Mouse (Mus musculus) CH12.LX (cell line): ENCODE data around the gene Ppa2. TPM values are rescaled to one million over a fixed set of nuclear protein-coding genes. Genes with fewer than 3 reads are reported as not detected.
A peak's percentile ranks its signal among the peaks of the same experiment; 100 is the strongest.

Experiments used
- DNase-seq: peaks from one replicate; pipeline ENCODE4 v3.0.0-alpha.2; 2013; ENCODE audit errors: extremely low read depth
- H3K27ac ChIP-seq: 2 replicates; pipeline ENCODE4 v1.5.1; 2012; ENCODE audit warnings: low read depth, mild to moderate bottlenecking, control low read depth, moderate library complexity; ENCODE audit not compliant: insufficient read depth
- H3K27me3 ChIP-seq: replicated peaks from 2 replicates; pipeline ENCODE3; 2012; ENCODE audit warnings: inconsistent platforms
- H3K36me3 ChIP-seq, 2 experiments: replicated peaks in 1 of 2; 2 replicates each; pipeline versions ENCODE3 to v1.6.1; 2012; ENCODE audit warnings: inconsistent platforms in 1 of 2, low read length in 1 of 2, mild to moderate bottlenecking in 1 of 2, mixed read lengths in 1 of 2, moderate library complexity in 1 of 2; ENCODE audit not compliant: control insufficient read depth in 1 of 2, insufficient read depth in 1 of 2
- H3K4me1 ChIP-seq, 2 experiments: 2 replicates each; pipeline ENCODE4 v1.6.1; 2012; ENCODE audit warnings: inconsistent platforms in 1 of 2, moderate library complexity in 1 of 2; ENCODE audit not compliant: insufficient read depth in 2 of 2, control insufficient read depth in 1 of 2
- H3K4me2 ChIP-seq: 2 replicates; pipeline ENCODE4 v1.6.1; 2012; ENCODE audit warnings: low read depth, mild to moderate bottlenecking, control low read depth; ENCODE audit not compliant: poor library complexity, insufficient read depth, severe bottlenecking
- H3K4me3 ChIP-seq, 3 experiments: fragments of 150-350 bp in 1 of 3; sonication (generic) in 1 of 3; replicated peaks in 1 of 3; 2 replicates each; pipeline versions ENCODE3 to v1.5.1; 2011 to 2012; ENCODE audit warnings: low read depth in 2 of 3, low read length in 2 of 3, mild to moderate bottlenecking in 2 of 3, moderate library complexity in 2 of 3, control low read depth in 1 of 3, improper control_type of control experiment in 1 of 3, inconsistent platforms in 1 of 3, mixed read lengths in 1 of 3; ENCODE audit not compliant: poor library complexity in 1 of 3
- H3K79me2 ChIP-seq: replicated peaks from 2 replicates; pipeline ENCODE4 v1.6.1; 2012; ENCODE audit warnings: mild to moderate bottlenecking, moderate library complexity; ENCODE audit not compliant: control insufficient read depth, poor library complexity, insufficient read depth, severe bottlenecking; ENCODE audit errors: extremely low read depth
- H3K9ac ChIP-seq: 2 replicates; pipeline ENCODE4 v1.6.1; 2012; ENCODE audit warnings: low read depth, mild to moderate bottlenecking, control low read depth, moderate library complexity; ENCODE audit not compliant: insufficient read depth
- H3K9me3 ChIP-seq: replicated peaks from 2 replicates; pipeline ENCODE3; 2012; ENCODE audit warnings: low read length, inconsistent platforms, mixed read lengths
- BHLHE40 ChIP-seq: IDR thresholded peaks from 2 replicates; pipeline ENCODE4 v1.6.1; 2011; ENCODE audit warnings: mild to moderate bottlenecking, low read depth, low read length, improper control_type of control experiment
- CTCF ChIP-seq, 2 experiments: IDR thresholded peaks in 1 of 2; conservative IDR thresholded peaks in 1 of 2; 2 replicates each; pipeline ENCODE4 v1.5.1; 2011 to 2012; ENCODE audit warnings: low read depth in 2 of 2, low read length in 2 of 2, improper control_type of control experiment in 1 of 2, inconsistent platforms in 1 of 2, mild to moderate bottlenecking in 1 of 2, moderate library complexity in 1 of 2
- GABPA ChIP-seq: IDR thresholded peaks from 2 replicates; pipeline ENCODE4 v1.6.1; 2012; ENCODE audit warnings: low read depth, low read length, improper control_type of control experiment, inconsistent platforms; ENCODE audit not compliant: insufficient replicate concordance
- HCFC1 ChIP-seq: IDR thresholded peaks from 2 replicates; pipeline ENCODE4 v1.6.1; 2012; ENCODE audit warnings: low read depth, mild to moderate bottlenecking, inconsistent platforms, low read length, improper control_type of control experiment
- IRF4 ChIP-seq: IDR thresholded peaks from 2 replicates; pipeline ENCODE4 v1.6.1; 2014; ENCODE audit warnings: low read depth, mild to moderate bottlenecking, inconsistent platforms, low read length, improper control_type of control experiment
- JUN ChIP-seq: IDR thresholded peaks from 2 replicates; pipeline ENCODE4 v1.6.1; 2011; ENCODE audit warnings: low read depth, mild to moderate bottlenecking, low read length, improper control_type of control experiment, moderate library complexity; ENCODE audit not compliant: insufficient read depth
- KAT2A ChIP-seq: IDR thresholded peaks from 2 replicates; pipeline ENCODE4 v1.6.1; 2012; ENCODE audit warnings: low read length, improper control_type of control experiment, inconsistent platforms; ENCODE audit not compliant: insufficient replicate concordance
- MAFK ChIP-seq: IDR thresholded peaks from 2 replicates; pipeline ENCODE4 v1.6.1; 2011; ENCODE audit warnings: low read length, improper control_type of control experiment; ENCODE audit not compliant: insufficient replicate concordance
- MAZ ChIP-seq: IDR thresholded peaks from 2 replicates; pipeline ENCODE4 v1.6.1; 2012; ENCODE audit warnings: low read depth, mild to moderate bottlenecking, inconsistent platforms, low read length, improper control_type of control experiment, moderate library complexity
- MEF2A ChIP-seq: IDR thresholded peaks from 2 replicates; pipeline ENCODE4 v1.6.1; 2014; ENCODE audit warnings: low read depth, mild to moderate bottlenecking, inconsistent platforms, low read length, improper control_type of control experiment, borderline replicate concordance
- MXI1 ChIP-seq: IDR thresholded peaks from 2 replicates; pipeline ENCODE4 v1.6.1; 2011; ENCODE audit warnings: mild to moderate bottlenecking, low read depth, low read length, improper control_type of control experiment
- MYC ChIP-seq: IDR thresholded peaks from 2 replicates; pipeline ENCODE4 v1.6.1; 2011; ENCODE audit warnings: low read depth, mild to moderate bottlenecking, improper control_type of control experiment, low read length
- NELFE ChIP-seq: IDR thresholded peaks from 2 replicates; pipeline ENCODE4 v1.6.1; 2011; ENCODE audit warnings: low read depth, low read length, improper control_type of control experiment
- NRF1 ChIP-seq: IDR thresholded peaks from 2 replicates; pipeline ENCODE4 v1.6.1; 2014; ENCODE audit warnings: low read depth, mild to moderate bottlenecking, inconsistent platforms, low read length, improper control_type of control experiment, moderate library complexity
- PAX5 ChIP-seq: IDR thresholded peaks from 2 replicates; pipeline ENCODE4 v1.6.1; 2012; ENCODE audit warnings: low read length, inconsistent platforms, mixed read lengths
- POLR2AphosphoS2 ChIP-seq: IDR thresholded peaks from 2 replicates; pipeline ENCODE4 v1.6.1; 2011; ENCODE audit warnings: low read depth, low read length, improper control_type of control experiment
- RAD21 ChIP-seq: IDR thresholded peaks from 2 replicates; pipeline ENCODE4 v1.6.1; 2011; ENCODE audit warnings: low read depth, mild to moderate bottlenecking, low read length, improper control_type of control experiment, moderate library complexity
- SIN3A ChIP-seq: IDR thresholded peaks from 2 replicates; pipeline ENCODE4 v1.6.1; 2012; ENCODE audit warnings: low read length, improper control_type of control experiment, inconsistent platforms
- SMC3 ChIP-seq: IDR thresholded peaks from 2 replicates; pipeline ENCODE4 v1.6.1; 2011; ENCODE audit warnings: low read depth, low read length, improper control_type of control experiment
- USF1 ChIP-seq: IDR thresholded peaks from 2 replicates; pipeline ENCODE4 v1.6.1; 2014; ENCODE audit warnings: low read depth, mild to moderate bottlenecking, inconsistent platforms, low read length, improper control_type of control experiment
- ZMIZ1 ChIP-seq: IDR thresholded peaks from 2 replicates; pipeline ENCODE4 v1.6.1; 2012; ENCODE audit warnings: low read depth, mild to moderate bottlenecking, inconsistent platforms, low read length, improper control_type of control experiment
- ZNF384 ChIP-seq: IDR thresholded peaks from 2 replicates; pipeline ENCODE4 v1.6.1; 2012; ENCODE audit warnings: low read depth, low read length, improper control_type of control experiment, inconsistent platforms
- dilution Hi-C: fragments of 300-500 bp; cut with MboI; formaldehyde crosslinking; loops from 2 replicates; pipeline ENCODE4 v1.14.3; 2020; ENCODE audit warnings: low sequenced_read_pairs; ENCODE audit not compliant: extremely low pct_unique_long_range_greater_than_20kb, extremely low pct_ligation_motif_present
- in situ Hi-C: fragments of 300-500 bp; cut with MboI; formaldehyde crosslinking; loops from 3 replicates; pipeline ENCODE4 v1.14.3; 2019; ENCODE audit warnings: low sequenced_read_pairs, low pct_ligation_motif_present, low pct_unique_long_range_greater_than_20kb, mixed read lengths
- polyA plus RNA-seq: library from polyadenylated mRNA; unstranded; fragments of >175 nt; gene quantifications from 2 replicates; pipeline ENCODE4 v1.2.1, GENCODE M21; 2012; ENCODE audit warnings: low read depth; ENCODE audit not compliant: insufficient read length
- total RNA-seq, 2 experiments: library from RNA; depleted of rRNA; stranded (reverse); fragments of 300-350 nt in 1 of 2; fragments of >200 nt in 1 of 2; gene quantifications; 2 replicates each; pipeline ENCODE4 v1.2.3; 2012 to 2014

The Ppa2 gene
- total and polyA plus RNA-seq, 3 experiments, result 98.3 to 132 (median 119) TPM

GRCm38 (mm10) chr3:133322552-133322951, 12.6 kb downstream of the Ppa2 start:
- Histone ChIP-seq H3K9ac (no peak overlapping the region), H3K79me2 (no peaks in the 10 kb centered on the region; the same call in 1 of the 2 replicates), H3K4me3 (no peak overlapping the region), H3K27me3 (no peaks in the 10 kb centered on the region), H3K4me1 (peaks cover 0 to 9% of the 10 kb centered on the region in 2 experiments; a peak in 1 of 4 replicates), H3K27ac (no peak overlapping the region), H3K9me3 (peaks cover 3% of the 10 kb centered on the region), H3K4me2 (no peak overlapping the region), H3K36me3 (peaks cover 22 to 66% of the 10 kb centered on the region in 2 experiments)
- peak; percentile 48 for DNase-seq
- in situ Hi-C loops (no loop called here), dilution Hi-C loops (no loop called here)
- TF ChIP-seq SMC3 (peak; percentile 56), BHLHE40 (no peak), MYC (peak; percentile 70; the same call in 1 of the 2 replicates), RAD21 (peak; percentile 51), IRF4 (no peak), NRF1 (no peak), USF1 (no peak), SIN3A (no peak), MAZ (no peak), MAFK (no peak), CTCF (conservative IDR thresholded peaks at IDR 0.05 in 1 of 2, IDR thresholded peaks at IDR 0.05 in 1 of 2; ENCODE audit: low read depth in 2 of 2, low read length in 2 of 2) (peak; percentile 63 to 87)

- peaks cover 23 to 68% of the 10 kb centered on the region in 2 experiments for H3K36me3 ChIP-seq
- peaks cover 0 to 30% of the 10 kb centered on the region in 2 experiments; a peak in 2 of 4 replicates for H3K4me1 ChIP-seq
- dilution Hi-C loops (no loop called here), in situ Hi-C loops (loop anchor here (25.0 kb wide), 2 partner anchors 262 to 487 kb away; no protein-coding TSS in a partner anchor)
- no peak overlapping the region for H3K27ac ChIP-seq
- H3K9ac ChIP-seq, result no peak overlapping the region
- H3K4me2 ChIP-seq, result no peak overlapping the region
- no peak overlapping the region for H3K4me3 ChIP-seq
- peaks cover 3% of the 10 kb centered on the region for H3K9me3 ChIP-seq
- no peak for DNase-seq
- H3K27me3 ChIP-seq, result no peaks in the 10 kb centered on the region
- TF ChIP-seq HCFC1, result no peak
- no peak for TF ChIP-seq ZNF384
- no peak for TF ChIP-seq JUN
- no peak for TF ChIP-seq PAX5
- TF ChIP-seq KAT2A, result no peak
- no peak for TF ChIP-seq NELFE
- TF ChIP-seq MXI1, result no peak
- TF ChIP-seq POLR2AphosphoS2, result no peak
- TF ChIP-seq ZMIZ1, result no peak
- TF ChIP-seq MYC, result no peak
- no peak for TF ChIP-seq GABPA
- TF ChIP-seq MEF2A, result no peak
- TF ChIP-seq, all 38 proteins: peak for 0
- no peaks in the 10 kb centered on the region for H3K79me2 ChIP-seq
These were observed 15.2 kb downstream of the Ppa2 start for GRCm38 (mm10) chr3:133325135-133325534.
